Comparison of ENCODE assay signal across 17 mouse cellular contexts in the genomic region with DNA sequence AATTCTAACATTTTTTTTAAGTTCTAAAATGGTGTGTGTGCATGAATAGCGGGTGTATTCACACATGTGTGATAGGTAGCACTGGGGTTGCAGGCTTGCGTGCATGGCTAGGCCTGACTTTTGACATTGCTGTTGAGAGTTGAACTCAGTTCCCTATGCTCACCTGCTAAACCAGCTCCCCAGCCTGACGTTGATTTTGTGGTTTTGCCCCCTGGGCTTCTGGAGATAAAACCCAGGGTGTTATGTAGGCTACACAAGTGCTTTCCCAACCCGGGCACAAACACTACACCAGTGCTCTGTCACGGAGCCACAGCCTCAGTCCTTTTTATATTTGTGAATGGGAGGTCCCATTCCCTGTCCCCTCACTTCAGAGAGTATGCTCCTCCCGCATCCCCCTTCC.
"Had no signal": no experiment of that assay in that cellular context is flagged by ENCODE, and none has a peak within 500 bp of the region (broad histone marks: within the 10 kb centered on the region; RNA-seq: fewer than 3 reads in every experiment).

No protein-coding gene starts in this region.

- H3K27ac ChIP-seq: neural tube, embryonic 12.5 days; neural tube, embryonic 13.5 days; neural tube, embryonic 15.5 days; stomach, embryonic 15.5 days; stomach, postnatal 0 days had no signal

- DNase-seq: retina, postnatal 1 day; right cerebral cortex, adult 18-20 months; right cerebral cortex, postnatal 14 days; right cerebral cortex, postnatal 25 days; right cerebral cortex, postnatal 4 days; spleen, adult 18-20 months; thymus, adult 18-20 months; thymus, adult 2 months; thymus, postnatal 14 days; thymus, postnatal 25 days; thymus, postnatal 36 days; thymus, postnatal 4 days had no signal

- H3K4me1 ChIP-seq: neural tube, embryonic 12.5 days; neural tube, embryonic 13.5 days; neural tube, embryonic 15.5 days had no signal

- H3K9me3 ChIP-seq: neural tube, embryonic 12.5 days; neural tube, embryonic 13.5 days; neural tube, embryonic 15.5 days; stomach, embryonic 15.5 days had no signal

- H3K4me3 ChIP-seq: neural tube, embryonic 12.5 days; neural tube, embryonic 13.5 days; neural tube, embryonic 15.5 days; stomach, embryonic 15.5 days had no signal

- H3K9ac ChIP-seq: neural tube, embryonic 12.5 days; neural tube, embryonic 13.5 days; neural tube, embryonic 15.5 days; stomach, embryonic 15.5 days had no signal

- H3K36me3 ChIP-seq: neural tube, embryonic 12.5 days; neural tube, embryonic 13.5 days; neural tube, embryonic 15.5 days; stomach, embryonic 15.5 days had no signal

- H3K27me3 ChIP-seq: neural tube, embryonic 12.5 days; neural tube, embryonic 13.5 days; neural tube, embryonic 15.5 days; stomach, embryonic 15.5 days had no signal
